Mouse (Mus musculus): ENCODE data around the gene Tenm3. TPM values are rescaled to one million over a fixed set of nuclear protein-coding genes. Genes with fewer than 3 reads are reported as not detected.

The Tenm3 gene
- 10 to 100 TPM; 32.8 to 36.5 TPM for total RNA-seq (2021)
- long read RNA-seq, experiment 1, partial matches to known transcripts = 7 of 18 reads
- long read RNA-seq, experiment 1, other reads (novel, unspliced or antisense) = 11 of 18 reads
- long read RNA-seq, experiment 2, partial matches to known transcripts = 10 of 17 reads
- long read RNA-seq, experiment 2, other reads (novel, unspliced or antisense) = 7 of 17 reads

GRCm38 (mm10) chr8:48843931-48844285 lies at the start of gene Tenm3:
Tenm3 (minus strand) TSS chr8:48843951.
- peak in 1 of 2 experiments; percentile 12 for DNase-seq (ENCODE audit: low spot score in 2 of 2)

DNA sequence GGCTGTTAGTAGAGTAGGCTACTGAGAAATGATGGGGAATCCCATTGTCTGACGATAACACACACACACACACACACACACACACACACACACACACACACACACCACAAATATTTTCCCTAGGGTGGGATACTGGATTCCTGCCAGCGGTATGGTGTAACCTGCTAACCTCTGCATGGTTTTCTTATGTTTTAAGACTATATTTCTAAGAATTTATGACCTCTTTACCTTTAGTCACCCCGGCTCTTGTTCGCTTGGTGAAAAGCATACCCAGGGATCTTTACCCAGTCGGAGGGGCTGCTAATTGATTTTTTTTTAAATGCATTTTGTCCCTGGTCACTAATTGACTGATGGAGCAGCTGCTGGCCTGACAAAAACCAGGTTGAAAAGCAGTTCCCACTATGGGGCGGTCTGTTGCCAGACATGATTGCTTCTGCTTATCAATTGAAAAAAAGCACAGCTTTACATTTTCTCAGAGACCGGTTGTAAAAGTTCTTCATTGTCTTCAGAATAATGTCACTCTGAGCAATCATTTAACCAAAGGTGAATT lies 46.5 kb upstream of the Tenm3 start:
- DNase-seq (ENCODE audit: low spot score in 2 of 2) = no peak

GRCm38 (mm10) chr8:48884270-48884669 lies 40.5 kb upstream of the Tenm3 start:
- DNase-seq (ENCODE audit: low spot score in 2 of 2) = no peak

- DNase-seq (ENCODE audit: low spot score in 2 of 2) = no peak
These were observed 36.8 kb upstream of the Tenm3 start for GRCm38 (mm10) chr8:48880585-48880984.

DNA sequence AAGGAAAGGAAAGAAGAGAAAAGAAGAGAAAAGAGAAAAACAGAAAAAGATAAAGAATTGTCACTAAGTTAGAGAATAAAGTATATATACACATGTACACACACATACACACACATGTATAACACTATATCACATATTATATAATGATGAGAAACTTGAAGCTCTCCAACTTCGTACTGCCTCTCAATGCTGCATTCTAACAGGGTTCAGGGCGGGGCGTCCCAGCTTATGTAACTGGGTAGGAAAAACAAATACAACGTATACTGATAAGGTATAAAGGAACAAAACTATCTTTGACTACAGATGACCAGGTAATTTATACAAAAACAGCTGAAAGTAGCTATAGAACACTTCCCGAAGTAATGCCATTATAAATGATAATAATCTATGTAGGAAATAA lies 22.2 kb upstream of the Tenm3 start:
- no peak for DNase-seq (ENCODE audit: low spot score in 2 of 2)

GRCm38 (mm10) chr8:48865485-48865884 lies 21.7 kb upstream of the Tenm3 start:
- DNase-seq (ENCODE audit: low spot score in 2 of 2) = no peak

DNA sequence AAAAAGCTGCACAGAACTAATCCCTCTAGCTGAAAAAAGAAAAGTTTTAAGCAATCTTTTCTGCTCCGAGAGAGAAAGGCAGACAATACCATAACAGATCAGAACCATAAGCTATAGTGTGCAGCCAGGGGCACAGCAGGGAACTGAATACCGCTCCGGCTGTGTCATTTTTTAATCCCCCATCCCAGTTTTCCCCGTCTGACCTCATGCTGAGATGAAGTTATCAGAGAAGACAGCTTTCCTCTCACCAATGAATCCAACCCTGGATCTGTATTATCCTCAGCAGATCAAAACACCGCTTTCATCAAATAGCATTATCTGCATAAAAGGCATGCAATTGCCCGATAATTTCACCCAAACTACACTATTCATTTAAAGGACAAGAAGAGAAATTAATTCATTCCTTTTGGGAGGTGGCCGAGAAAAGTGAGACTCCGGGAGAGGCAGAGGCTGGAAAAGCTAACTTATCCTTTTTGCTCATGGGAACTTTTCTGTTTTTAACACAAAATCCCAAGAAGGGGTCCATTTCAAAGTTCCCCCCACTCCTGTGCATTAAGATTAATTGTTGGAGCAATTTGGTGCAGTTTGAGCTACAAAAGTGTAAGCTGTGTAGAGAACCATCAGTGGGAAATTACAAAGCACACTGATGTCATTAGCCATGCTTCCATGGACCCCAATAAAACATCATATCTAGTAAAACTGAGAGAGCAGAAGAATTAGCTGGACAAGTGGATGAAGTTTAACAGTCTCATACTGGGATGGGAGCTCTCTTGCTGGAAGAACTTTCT lies 6.7 kb upstream of the Tenm3 start:
- no peak for DNase-seq (ENCODE audit: low spot score in 2 of 2)

GRCm38 (mm10) chr8:48849091-48849616 lies 5.4 kb upstream of the Tenm3 start:
- no peak for DNase-seq (ENCODE audit: low spot score in 2 of 2)

DNA sequence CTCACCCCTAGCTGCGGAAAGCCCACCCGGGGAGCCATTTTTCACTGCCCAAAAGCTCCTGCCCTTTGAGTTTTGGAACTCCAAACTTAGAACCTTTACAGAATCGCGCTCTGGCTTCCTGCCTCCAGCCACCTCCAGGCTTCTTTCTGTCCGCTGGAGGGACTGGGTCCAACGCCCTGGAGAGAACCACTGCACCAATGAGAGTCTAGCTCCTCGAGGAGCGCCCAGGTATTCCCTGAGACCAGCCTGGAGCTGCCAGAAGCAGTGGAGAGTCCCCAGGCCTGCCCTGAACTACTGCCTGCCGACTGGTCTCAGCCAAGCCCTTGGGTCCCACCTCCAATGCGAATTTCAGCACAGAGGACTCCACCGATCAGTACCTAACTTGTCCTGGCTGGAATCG lies 1.2 kb upstream of the Tenm3 start:
- no peak for DNase-seq (ENCODE audit: low spot score in 2 of 2)

GRCm38 (mm10) chr8:48844370-48844905 lies 687 bp upstream of the Tenm3 start:
- DNase-seq (ENCODE audit: low spot score in 2 of 2) = no peak

GRCm38 (mm10) chr8:48842991-48843930 lies 490 bp downstream of the Tenm3 start:
- DNase-seq (ENCODE audit: low spot score in 2 of 2) = peak; percentile 29 to 57

GRCm38 (mm10) chr8:48842516-48842990 lies 1.2 kb downstream of the Tenm3 start:
- DNase-seq (ENCODE audit: low spot score in 2 of 2) = peak in 1 of 2 experiments; percentile 51

DNA sequence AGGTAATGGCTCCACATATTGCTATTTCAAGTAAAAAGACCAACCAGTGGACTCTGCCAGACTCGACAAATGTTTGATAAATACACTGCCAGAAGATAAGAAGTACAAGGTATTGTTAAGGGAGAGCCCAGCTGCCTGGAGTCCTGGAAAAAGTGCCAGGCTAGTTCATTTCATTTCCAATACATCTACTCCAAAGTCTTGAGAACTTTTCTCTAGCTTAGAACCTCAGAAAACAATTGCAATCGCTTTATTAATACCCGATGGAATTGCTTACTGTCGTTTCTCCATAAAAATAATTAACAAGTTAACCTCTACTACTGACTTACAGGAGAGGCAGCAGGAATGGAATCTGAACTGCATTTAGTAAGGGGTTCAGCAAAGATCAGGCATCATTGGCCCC lies 1.7 kb downstream of the Tenm3 start:
- no peak for DNase-seq (ENCODE audit: low spot score in 2 of 2)

GRCm38 (mm10) chr8:48835745-48836144 lies 8.0 kb downstream of the Tenm3 start:
- no peak for DNase-seq (ENCODE audit: low spot score in 2 of 2)

DNA sequence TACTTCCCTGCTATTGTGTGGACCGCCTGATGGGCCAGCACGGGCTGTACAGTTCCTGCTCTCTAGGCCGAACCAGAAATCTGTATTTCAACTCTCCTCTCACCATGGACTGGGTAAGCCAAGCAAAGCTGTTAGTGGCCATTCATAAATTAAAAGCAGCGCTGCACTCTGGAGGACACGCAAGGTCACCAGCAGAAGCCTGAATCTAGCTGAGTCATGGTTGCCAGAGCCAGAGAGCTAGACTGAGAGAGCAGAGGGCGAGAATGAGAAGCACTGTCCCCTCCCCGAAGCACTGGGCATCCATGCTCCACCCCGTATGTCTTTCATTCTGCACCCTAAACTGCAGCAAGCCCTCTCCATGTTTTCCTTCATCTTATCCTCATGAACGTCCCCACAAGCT lies 16.3 kb downstream of the Tenm3 start:
- no peak for DNase-seq (ENCODE audit: low spot score in 2 of 2)

DNA sequence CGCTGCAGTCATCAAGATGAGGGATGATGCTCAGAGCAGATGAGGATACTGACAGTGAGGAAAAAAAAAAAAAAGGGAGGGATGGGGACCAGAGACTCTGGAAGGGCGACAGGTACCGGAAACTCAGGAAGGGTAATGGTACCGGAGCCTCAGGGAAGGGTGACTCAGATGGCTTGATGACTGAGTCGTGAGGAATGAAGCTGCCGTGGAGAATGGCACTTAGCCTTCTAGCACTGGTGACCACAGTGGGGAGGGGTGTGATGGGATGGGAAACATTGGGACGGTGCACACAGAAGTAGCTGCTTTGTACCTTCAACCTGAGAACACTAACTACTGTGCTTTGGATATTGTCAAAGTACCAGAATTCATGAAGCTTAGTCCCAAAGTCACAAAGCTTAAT lies 18.1 kb downstream of the Tenm3 start:
- DNase-seq (ENCODE audit: low spot score in 2 of 2) = no peak

DNA sequence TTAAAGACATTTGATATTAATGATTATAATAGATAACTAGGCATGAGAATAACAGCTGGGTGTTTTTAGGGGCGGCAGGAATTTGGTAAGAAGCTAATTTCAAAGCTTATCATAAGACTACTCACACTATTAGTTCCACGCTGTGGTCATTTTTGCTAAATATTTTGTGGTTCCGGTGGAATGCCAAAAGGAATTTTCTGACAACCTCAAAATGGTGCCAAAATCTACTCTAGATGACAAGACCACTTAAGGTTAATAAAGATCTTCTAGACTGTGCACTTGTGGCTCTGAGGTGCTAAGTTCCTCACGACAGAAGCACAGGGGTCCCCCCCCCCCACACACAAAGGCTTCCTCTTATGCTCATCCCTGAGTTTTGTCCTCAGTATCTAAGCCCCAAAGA lies 21.5 kb downstream of the Tenm3 start:
- DNase-seq (ENCODE audit: low spot score in 2 of 2) = no peak

- no peak for DNase-seq (ENCODE audit: low spot score in 2 of 2)
These were observed 23.8 kb downstream of the Tenm3 start for GRCm38 (mm10) chr8:48819962-48820361.

DNA sequence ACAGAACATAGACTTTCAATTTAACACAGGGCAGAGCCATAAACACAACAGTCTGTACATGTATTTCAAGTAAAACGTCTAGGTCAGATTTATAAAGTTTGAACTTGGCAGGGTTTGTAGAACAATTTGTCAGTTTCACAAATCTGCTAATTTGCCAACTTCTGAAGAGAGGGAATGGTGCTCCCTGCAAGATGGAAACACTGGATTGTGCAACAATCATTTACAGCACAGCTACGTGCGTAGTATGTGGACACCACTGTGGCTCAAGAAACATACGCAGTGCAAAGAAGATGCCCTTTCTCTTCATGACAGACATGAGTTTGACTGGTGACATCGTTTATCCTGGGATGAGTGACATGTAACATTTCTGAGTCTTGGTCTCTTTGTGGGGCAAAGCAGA lies 24.4 kb downstream of the Tenm3 start:
- no peak for DNase-seq (ENCODE audit: low spot score in 2 of 2)

DNA sequence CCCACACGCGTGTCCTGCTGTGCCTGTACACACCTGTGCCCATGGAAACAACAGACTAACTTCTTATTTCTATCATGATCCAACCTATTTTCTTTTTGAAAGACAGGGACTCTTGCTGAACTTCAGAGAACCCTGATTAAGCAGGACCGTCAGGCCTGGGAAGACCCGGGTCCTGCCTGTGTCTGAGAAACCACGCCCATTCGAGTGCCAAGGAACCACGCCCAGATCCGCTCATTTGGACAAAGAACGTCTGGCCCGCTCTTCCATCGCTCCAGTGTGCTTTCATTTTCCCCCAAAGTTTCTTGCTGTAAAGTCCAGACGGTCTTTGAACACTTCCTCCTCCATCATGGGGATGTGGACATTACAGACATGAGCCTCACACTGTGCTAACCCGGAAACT lies 26.8 kb downstream of the Tenm3 start:
- no peak for DNase-seq (ENCODE audit: low spot score in 2 of 2)

- DNase-seq (ENCODE audit: low spot score in 2 of 2) = no peak
These were observed 31.5 kb downstream of the Tenm3 start for GRCm38 (mm10) chr8:48812196-48812741.

Data from gastrocnemius, postnatal 4 days (tissue).